Mouse (Mus musculus): Measurements from ENCODE around the gene Sfn.
"Not testable (repeated sequence)": the region's sequence is repeated elsewhere in the genome, so short reads cannot be mapped to it uniquely, and the experiment has no call there.

The Sfn gene

DNA sequence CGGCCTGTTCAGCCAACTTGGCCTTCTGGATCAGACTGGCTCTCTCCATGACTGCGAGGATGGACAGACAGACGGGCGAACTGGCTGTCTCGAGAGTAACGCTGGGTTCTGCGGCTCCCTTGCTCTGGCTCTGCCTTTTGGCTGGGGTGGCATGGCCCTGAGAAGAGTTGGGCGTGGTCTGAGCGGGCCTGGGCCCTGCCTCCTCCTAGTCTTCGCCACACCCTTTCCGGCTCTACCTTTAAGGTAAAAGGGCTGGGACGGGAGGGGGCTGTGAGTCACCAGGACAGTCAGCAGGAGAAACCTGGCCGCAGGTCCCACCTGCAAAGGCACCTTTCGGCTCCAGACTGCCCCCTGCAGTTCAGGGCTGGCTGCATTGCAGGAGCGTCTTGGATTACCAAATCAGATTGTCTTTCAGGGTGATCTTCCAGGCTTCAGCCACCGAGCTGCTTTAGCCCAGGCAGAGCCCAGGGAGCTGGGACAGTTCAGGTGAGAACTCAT, at the start of gene Sfn:
TSS of gene Sfn (minus strand) at position 448 of the 498 bp plus-strand sequence.
- DNase-seq (ENCODE audit: low spot score): no peak

DNA sequence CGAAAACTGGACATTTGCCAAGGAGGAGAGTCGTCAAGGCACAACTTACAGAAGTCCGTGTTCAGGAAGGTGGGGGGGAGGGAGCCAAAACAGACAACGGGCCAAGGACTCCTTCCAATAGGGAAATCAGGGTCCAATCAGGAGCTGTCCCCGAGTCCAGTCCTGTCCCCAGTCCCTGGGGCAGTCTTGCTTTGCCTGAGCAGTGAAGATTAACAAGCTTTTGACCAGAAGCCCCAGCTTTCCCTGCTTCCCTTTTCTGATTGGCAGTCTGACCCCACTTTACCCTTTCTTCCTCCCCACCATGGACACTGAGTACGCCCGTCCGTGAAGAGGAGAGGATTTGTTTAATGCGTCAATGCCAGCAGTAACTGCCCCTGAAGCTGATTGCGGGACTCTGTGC, 49.5 kb upstream of the Sfn start:
- no peak for DNase-seq (ENCODE audit: low spot score)

DNA sequence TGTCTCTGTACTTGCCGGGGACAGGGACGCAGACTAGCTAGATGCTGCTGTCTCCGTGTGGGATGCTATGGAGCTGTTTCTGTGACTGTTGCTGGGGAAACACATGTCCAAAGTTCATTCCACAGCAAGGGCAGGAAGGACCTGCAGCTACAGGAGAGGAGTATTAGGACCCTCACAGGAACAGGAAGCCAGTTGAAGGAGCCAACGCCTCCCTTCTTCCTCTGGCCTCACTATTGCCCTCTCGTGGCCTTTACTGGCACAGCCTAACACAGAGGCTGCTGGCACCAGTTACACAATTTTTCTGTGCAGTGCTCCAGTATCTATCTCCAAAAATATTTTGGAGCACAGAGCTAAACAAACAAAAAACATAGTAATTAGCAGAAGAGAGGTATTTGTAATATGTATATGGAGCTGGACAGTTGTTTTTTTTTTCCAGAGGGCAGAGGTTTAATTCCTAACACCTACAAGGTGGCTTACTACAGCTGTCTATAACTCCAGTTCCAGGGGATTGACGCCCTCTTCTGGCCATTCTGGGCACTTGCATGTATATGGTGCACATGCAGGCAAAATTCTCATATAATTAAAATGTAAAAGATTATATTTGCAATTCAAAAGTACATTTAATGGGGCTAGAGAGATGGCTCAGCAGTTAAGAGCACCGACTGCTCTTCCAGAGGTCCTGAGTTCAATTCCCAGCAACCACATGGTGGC, 48.2 kb upstream of the Sfn start, which contains the start of gene Zdhhc18:
TSS of gene Zdhhc18 (minus strand) at position 166 of the 711 bp plus-strand sequence.
- DNase-seq (ENCODE audit: low spot score): peak; percentile 84

DNA sequence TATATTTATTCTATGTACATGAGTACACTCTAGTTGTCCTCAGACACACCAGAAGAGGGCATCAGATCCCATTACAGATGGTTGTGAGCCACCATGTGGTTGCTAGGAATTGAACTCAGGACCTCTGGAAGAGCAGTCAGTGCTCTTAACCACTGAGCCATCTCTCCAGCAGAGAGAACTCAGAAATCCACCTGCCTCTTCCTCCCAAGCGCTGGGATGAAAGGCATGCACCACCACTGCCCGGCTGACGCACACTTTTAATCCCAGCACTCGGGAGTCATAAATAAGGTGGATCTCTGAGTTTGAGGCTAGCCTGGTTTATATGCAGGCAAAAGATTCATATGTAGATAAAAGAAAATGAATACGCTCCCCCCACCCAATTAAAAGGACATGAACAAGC, 47.5 kb upstream of the Sfn start:
- not testable (repeated sequence) for DNase-seq (ENCODE audit: low spot score)

DNA sequence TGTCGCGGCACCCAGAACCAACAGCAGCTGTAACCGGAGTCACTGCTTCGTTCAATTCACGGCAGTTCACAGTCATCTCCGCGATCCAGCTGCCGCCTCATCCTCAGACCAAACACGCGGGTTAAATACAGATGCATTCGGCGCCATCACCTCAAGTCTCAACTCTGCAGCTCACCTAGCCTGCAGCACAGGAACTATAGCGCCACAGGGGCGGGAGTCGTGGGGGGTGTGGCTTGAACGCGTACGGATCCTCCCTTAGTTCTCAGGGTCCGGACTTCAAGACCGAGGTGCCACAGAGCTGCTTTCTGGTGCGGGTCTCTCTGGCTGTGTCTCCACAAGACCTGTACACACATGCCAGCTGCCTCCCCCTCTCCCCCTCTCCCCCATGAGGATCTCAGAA, 43.7 kb upstream of the Sfn start:
- DNase-seq (ENCODE audit: low spot score): no peak

DNA sequence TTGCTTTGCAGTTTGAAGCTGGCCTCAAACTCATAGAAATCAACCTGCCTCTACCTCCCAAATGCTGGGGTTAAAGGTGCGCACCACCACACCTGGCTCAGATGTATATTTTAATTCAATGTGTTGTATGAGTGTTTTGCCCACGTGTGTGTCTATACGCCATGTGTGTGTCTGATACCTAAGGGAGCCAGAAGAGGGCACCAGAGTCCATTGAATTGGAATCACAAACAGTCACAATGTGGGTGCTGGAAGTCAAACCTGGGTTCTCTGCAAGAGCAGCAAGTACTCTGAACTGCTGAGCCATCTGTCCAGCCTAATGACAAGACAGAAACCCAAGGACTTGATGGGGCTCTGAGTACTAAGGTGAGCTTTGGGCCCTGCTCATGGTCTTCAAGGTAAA, 43.2 kb upstream of the Sfn start:
- DNase-seq (ENCODE audit: low spot score): no peak

DNA sequence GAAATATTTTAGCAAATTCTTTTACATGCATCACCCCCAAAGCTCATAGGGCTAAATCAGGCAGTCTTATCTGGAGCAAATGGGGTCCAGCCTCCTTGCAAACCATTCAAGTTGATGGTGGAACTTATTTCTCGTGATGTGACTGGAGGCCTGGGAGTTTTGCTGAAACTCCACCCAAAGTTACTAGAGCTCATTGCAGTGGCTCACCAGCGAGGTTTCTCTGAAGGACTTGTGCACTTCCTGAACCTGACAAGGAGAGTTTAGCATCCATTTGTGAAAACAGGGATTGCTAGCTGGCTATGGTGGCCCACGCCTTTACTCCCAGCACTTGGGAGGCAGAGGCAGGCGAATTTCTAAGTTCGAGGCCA, 32.1 kb upstream of the Sfn start:
- DNase-seq (ENCODE audit: low spot score): no peak

DNA sequence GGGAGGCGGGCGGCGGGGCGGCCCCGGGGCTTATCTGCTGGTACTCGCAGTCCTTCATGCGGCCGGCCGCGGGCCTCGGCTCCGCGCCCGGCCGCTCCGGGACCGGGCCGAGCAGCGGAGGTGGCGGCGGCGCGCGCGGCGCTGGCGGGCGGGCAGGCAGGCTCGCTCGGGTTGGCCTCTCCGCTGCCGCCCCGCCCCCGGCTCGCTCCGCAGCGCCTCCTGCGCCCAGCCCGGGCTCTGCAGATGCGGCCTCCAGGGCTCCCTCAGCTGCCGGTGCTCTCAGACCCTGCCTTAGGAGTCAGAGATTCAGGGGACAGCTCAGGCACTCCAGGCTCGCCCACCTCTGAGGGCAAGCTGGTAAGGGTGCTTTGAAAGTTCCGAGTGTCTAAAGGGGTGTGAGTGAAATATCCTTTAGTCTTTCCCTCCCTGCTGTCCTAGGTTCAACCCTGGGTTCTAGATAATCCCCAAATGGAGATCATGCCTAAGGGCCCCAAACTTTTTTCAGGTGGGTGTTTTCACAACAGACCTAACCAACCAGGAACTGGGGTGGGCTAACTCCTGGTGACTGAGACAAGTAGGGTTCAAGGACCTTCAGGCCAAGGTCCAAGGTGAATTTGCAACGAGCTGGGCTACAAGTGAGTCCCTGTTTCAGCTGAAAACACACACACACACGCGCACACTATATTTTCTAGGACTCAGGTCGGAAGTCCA, 31.5 kb upstream of the Sfn start:
- peak; percentile 89 for DNase-seq (ENCODE audit: low spot score)

DNA sequence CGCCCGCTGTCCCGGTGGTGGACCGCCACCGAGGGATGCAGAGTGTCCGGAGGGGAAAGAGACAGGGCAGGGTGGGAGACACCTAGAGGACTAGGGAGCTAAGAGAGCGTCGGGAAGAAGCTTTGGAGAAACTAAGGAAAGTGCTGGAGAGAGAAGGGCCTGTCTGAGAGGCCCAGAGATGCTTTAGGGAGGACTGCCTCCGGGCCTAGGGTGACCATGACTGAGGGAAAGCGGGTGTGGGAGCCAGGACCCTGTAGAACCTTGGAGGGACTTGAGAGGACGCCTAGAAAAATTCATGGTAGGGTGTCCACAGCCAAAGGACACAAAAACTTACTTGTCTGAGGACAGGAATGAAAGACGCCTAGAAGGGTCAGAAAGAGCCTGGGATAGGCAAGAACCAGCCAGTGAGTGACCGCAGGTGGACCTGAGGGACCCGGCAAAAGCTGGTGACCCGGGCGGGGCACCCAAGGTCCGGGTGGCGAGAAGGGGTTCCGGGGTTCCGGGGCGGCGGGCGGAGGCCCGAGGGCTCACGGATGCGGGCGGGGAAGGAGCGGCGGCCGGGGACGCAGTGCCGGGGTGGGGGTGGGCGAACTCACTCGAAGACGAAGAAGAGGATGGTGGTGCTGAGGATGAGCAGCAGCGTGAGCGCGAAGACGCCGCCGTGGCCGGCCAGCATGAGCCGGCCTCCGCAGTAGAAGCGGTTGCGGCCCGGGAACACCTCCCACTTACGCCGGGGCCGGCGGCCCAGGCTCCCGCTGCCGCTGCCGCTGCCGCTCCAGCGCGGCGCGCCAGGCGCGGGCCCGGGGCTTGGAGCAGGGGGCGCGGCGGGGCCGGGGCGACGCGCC, 30.7 kb upstream of the Sfn start:
- no peak for DNase-seq (ENCODE audit: low spot score)

DNA sequence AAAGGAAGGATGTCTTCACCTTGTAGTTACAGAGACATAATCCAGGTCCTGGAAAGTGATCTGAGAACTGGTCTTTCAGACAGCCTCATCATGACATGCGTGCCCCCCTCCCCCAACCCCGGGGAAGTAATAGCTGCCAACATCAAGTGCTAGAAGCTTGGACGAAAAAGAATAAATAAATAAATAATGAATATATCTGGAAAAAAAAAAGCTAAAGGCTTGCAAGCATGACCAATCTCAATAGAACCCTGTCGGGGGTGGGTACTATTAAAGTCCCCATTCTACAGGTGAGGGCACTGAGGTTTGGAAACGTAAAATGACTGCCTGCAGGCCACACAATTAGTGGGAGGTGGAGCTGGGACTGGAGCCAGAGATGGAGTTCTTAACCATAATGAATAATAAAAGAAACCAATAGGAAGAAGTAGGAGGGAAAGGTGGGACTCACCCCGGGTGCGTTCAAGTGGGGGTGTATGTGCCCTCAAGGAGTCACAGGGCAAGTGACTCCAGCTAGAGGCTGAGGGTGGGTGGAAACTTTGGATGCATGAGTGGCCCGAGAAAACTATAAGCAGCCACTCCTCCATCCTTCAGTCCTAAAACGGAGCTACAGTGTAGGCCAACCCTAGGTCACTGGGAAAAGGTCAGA, 29.9 kb upstream of the Sfn start:
- no peak for DNase-seq (ENCODE audit: low spot score)

DNA sequence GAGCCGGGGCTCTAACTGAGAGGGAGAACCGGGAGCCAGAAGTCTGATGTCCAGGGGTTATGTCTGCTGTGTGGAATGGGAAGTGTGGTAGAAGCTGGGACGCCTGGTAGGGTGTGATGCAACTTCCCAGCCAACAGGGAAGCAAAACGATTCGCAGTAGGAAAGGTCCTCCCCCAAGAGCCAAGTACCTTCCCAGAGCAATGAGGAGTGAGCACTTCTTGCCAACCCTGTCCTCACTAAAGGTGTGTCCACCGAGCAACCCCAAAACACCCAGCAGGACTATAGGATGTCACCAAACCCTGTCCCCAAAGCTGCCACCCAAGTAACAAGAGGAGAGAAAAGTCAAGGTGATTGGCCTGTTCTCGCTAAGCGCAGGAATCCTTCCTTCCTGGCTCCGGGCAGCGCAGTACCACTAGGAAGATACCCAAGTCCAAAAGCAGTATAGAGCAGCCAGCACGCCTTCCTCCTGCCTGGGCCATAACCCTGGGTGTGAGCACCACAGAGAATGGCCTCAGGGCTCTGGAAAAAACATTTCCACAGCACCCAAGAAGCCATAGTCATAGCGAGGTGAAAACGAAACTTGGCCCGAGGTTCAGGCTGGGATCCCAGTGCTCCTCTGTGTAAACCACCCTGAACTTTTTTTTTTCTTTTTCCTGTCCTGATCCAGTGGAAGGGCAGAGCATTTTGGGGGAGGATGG, 29.3 kb upstream of the Sfn start:
- no peak for DNase-seq (ENCODE audit: low spot score)

DNA sequence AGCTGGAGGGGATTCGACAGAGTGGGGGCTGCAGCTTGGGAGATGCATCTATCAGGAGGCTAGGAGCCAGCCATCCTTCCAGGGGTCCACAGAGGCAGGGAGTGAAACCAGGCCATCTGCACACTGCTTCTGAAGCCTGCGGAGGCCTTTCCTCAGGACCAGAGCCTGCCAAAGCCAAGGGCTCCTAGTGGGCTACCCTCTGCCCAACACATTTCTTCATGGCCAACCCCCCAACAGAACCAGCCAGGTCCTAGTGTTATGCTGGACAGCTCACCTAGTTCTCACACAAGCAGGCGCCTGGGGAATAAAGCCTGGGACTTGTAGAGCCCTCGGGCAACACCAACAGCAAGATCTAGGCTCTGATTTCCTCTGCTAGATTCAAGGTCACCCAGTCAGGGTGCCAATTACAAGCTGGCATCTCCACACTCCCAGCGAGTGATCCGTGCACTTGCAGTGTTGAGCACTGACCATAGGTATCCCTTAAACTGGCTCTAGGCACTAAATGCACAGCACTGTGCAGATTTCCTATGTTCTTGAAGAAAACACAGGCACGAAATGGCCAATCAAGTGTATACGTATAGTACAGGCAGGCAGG, 28.5 kb upstream of the Sfn start:
- DNase-seq (ENCODE audit: low spot score): no peak

DNA sequence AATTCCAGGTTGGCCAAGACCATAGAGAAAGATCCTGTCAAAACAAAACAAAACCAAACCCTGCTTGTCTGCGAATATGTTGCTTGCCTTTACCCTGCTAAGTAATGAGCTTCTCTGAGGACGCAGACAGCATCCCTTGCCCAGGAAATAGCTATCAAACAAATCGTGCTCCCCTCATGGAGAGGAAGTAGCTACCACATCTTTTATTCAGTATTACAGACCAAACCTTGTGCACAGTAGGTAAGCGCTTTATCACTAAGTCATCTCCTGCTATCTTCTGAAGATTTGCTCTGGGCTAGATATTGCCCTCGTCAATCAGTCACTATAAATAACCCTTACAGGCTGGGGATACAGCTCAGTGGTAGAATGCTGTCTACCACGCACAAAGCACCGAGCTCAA, 27.2 kb upstream of the Sfn start:
- no peak for DNase-seq (ENCODE audit: low spot score)

DNA sequence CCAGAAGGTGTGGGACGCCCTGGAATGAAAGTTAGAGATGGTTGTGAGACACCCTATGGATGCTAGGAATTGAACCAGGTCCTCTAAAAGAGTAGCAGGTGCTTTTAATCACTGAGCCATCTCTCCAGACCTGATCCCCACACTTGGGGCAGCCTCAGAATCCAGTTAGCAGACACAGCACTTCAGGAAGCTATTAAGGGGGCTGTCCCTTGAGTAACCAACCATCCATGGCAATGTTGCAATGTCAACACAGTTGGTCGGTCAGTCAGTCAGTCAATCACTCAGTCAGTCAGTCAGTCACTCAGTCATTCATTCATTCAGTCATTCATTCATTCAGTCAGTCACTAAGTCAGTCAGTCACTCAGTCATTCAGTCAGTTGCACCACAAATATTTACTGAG, 26.5 kb upstream of the Sfn start:
- no peak for DNase-seq (ENCODE audit: low spot score)

DNA sequence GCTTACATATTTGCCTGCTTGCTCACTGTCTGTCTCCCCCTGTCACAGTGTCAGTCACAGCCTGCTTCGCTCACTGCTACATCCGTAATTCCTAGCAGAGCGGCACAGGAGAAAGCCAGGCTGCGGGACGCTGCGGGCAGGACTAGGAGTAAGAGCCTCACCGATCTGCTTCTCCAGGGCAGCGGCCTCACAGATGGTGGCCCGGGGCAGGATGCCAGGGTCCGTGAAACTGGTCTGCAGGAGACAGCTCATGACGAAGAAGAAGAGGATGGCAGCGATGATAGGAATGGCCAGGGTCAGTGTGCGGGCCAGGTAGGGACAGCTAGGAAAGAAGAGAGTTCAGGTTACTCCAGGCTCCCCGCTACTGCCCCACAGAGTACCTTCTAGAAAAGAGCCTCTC, 25.1 kb upstream of the Sfn start:
- no peak for DNase-seq (ENCODE audit: low spot score)

DNA sequence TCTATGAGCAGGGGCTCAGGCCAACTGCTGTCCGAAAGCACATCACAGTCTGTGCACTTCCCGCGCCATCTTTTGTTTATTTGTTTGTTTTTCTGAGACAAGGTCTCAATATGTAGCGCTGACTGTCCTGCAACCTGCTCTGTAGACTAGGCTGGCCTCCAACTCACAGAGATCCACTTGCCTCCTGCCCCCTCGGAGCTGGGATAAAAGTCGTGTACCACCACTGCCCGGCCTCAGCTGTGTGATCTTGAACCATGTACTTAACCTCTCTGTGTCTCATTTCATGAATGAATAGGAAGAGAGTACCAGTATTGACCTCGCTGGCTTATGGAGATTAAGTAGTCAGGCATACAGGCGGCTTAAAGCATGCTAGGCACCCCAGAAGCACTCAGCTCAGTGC, 24.7 kb upstream of the Sfn start:
- no peak for DNase-seq (ENCODE audit: low spot score)

DNA sequence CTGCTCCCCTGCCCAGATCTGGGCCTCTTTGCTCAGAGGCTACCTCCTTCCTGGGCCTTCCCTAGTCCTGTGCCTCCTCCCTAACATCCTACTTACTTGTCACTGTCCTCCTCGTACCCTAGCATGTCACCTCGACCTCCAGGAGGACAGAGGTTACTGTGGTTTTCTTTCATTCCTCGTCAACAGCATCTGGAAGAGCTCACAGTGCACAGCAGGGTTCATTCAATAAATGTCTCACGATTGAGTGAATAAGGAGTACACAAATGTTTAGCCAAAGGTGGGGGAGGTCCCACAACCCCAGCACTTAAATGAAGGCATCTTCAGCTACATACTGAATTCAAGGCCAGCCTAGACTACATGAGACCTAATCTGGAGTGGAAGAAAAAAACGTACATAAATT, 24.3 kb upstream of the Sfn start:
- no peak for DNase-seq (ENCODE audit: low spot score)

DNA sequence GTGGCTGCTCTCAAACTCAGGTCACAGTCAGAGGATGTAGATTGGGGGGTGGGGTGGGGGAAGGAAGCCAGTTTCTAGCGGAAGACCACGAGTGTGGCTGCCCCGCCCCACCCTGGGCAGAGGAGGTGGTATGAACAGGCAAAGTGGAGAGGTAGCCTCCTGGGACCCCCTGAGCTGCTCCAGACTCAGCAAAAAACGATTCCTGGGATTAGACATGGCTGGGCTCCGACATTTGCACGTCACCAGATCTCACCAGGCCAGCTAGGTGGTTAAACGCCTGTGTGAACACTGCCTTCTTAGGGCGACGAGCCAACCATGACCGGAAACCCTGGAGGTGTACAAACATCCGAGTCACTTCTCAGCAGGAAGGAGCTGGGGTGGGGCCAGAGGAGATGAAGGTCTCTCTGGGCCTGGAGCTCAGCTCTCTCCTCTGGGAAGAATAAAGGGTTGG, 23.7 kb upstream of the Sfn start:
- no peak for DNase-seq (ENCODE audit: low spot score)

DNA sequence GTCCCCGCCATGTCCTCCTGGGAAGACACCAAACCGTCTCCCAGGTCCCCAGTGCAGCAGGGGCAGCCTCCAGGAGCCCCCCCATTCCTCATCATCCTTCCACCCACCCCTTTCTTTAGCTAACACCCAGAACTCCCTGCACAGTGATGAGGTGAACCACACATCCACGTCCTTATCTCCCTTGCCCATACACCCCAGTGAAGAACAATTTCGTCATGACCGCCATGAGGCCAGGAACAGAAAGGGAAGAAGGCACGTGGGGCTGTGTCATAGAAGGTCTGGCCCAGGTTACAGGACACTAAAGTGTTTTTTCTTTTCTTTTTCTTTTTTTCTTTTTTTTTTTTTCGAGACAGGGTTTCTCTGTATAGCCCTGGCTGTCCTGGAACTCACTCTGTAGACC, 22.9 kb upstream of the Sfn start:
- no peak for DNase-seq (ENCODE audit: low spot score)

DNA sequence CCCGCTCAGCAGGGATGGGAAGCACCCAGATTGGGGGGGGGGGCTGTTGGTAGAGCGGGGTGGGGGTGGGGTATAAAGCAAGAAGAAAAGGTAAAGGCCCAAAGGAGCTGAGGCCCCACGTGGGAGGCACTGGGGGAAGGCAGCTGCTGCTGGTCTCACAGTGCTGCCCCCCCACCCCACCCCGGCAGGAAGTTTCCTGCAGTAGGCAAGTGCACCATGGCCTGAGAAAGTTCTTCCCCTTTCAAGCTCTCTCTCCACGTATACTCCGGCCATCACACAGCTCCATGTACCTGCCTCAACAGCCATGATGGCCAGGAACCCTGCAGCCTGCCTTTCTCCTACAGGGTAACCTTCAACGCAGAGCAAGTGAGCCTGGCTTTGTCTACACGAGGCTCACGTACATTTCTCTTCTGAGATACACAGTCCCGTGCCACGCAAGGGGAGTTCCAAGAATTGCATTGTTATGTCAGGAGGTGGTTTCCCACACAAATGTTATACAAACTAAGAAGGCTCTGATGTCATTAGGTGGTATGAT, 20.3 kb upstream of the Sfn start:
- DNase-seq (ENCODE audit: low spot score): no peak

DNA sequence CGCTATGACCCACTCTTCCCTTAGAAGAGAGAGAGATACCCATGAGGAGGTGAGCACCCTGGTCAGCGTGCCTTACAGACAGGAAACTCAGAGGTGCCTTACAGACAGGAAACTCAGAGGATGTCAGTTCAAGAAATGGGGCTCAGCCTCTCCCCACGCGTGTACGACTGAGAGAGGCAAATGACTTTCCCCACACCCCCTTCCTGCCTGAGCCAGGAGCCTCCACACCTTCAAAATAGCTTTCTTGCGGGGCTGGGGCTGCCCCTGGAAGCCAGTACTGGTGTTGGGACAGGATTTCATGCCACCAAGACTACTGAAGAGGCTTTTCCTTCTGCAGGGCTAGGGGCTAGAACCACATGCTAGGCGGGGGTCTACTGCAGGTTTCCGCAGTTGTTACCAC, 18.7 kb upstream of the Sfn start:
- DNase-seq (ENCODE audit: low spot score): no peak

Data from layer of hippocampus, adult 11-12 months (tissue).